Mouse (Mus musculus): ENCODE results near the gene Gpr182. TPM values are rescaled to one million over a fixed set of nuclear protein-coding genes. Genes with fewer than 3 reads are reported as not detected.
A peak's percentile ranks its signal among the peaks of the same experiment; 100 is the strongest.

The Gpr182 gene
- polyA plus RNA-seq, 1 experiment from 2014 or later = 17.3 TPM

GRCm38 (mm10) chr10:127724178-127724577 is 27.4 kb downstream of the Gpr182 start, which contains the start of gene Tac2:
Gene Tac2, plus strand, starts transcription at chr10:127724478.
- 71% methylated on average over 3 of the region's 3 CpGs for WGBS (ENCODE audit: insufficient replicate concordance)
- ATAC-seq = no peak
- TF ChIP-seq CTCF (IDR thresholded peaks at IDR 0.05; ENCODE audit: low read depth) (no peak), EP300 (IDR thresholded peaks at IDR 0.05; ENCODE audit: low read depth) (no peak)
- no peak within 1 kb of the TSS for H3K4me2 ChIP-seq (ENCODE audit: low read depth, low read length)
- no peaks in the 10 kb centered on the region for H3K4me1 ChIP-seq (ENCODE audit: insufficient read depth)
- no peak for DNase-seq
- H3K27ac ChIP-seq (ENCODE audit: low read depth) = no peak within 1 kb of the TSS
- no peaks in the 10 kb centered on the region for H3K36me3 ChIP-seq (replicated peaks; ENCODE audit: insufficient read depth, low read length)
- H3K4me3 ChIP-seq (ENCODE audit: low read depth, low read length) = no peak within 1 kb of the TSS
- no peaks in the 10 kb centered on the region for H3K9me3 ChIP-seq (ENCODE audit: low read length)
- H3K27me3 ChIP-seq (ENCODE audit: insufficient read depth, low read length) = peaks cover 28% of the 10 kb centered on the region
- no peak within 1 kb of the TSS for H3K9ac ChIP-seq (replicated peaks)

- TF ChIP-seq EP300 (IDR thresholded peaks at IDR 0.05; ENCODE audit: low read depth) (no peak), CTCF (IDR thresholded peaks at IDR 0.05; ENCODE audit: low read depth) (no peak)
- no peak overlapping the region for H3K9ac ChIP-seq (replicated peaks)
- H3K36me3 ChIP-seq (replicated peaks; ENCODE audit: insufficient read depth, low read length) = no peaks in the 10 kb centered on the region
- 31% methylated on average over 20 of the region's 20 CpGs for WGBS (ENCODE audit: insufficient replicate concordance)
- ATAC-seq (no peak), DNase-seq (no peak)
- peaks cover 28% of the 10 kb centered on the region for H3K27me3 ChIP-seq (ENCODE audit: insufficient read depth, low read length)
- no peak overlapping the region for H3K4me3 ChIP-seq (ENCODE audit: low read depth, low read length)
- 0 out of 2 replicates have a peak, but pooled peaks cover 4% of the 10 kb centered on the region for H3K4me1 ChIP-seq (ENCODE audit: insufficient read depth)
- H3K4me2 ChIP-seq (ENCODE audit: low read depth, low read length) = no peak overlapping the region
- no peaks in the 10 kb centered on the region for H3K9me3 ChIP-seq (ENCODE audit: low read length)
- H3K27ac ChIP-seq (ENCODE audit: low read depth) = no peak overlapping the region
Observed at GRCm38 (mm10) chr10:127721671-127722418, 29.7 kb downstream of the Gpr182 start.

- Histone ChIP-seq H3K36me3 (replicated peaks; ENCODE audit: insufficient read depth, low read length) (no peaks in the 10 kb centered on the region), H3K9me3 (ENCODE audit: low read length) (no peaks in the 10 kb centered on the region), H3K27ac (ENCODE audit: low read depth) (no peak overlapping the region), H3K4me2 (ENCODE audit: low read depth, low read length) (no peak overlapping the region), H3K4me1 (ENCODE audit: insufficient read depth) (no peaks in the 10 kb centered on the region), H3K4me3 (ENCODE audit: low read depth, low read length) (no peak overlapping the region), H3K9ac (replicated peaks) (no peak overlapping the region), H3K27me3 (ENCODE audit: insufficient read depth, low read length) (no peaks in the 10 kb centered on the region)
- 83% methylated on average over 6 of the region's 6 CpGs for WGBS (ENCODE audit: insufficient replicate concordance)
- ATAC-seq (no peak), DNase-seq (no peak)
- TF ChIP-seq CTCF (IDR thresholded peaks at IDR 0.05; ENCODE audit: low read depth) (no peak), EP300 (IDR thresholded peaks at IDR 0.05; ENCODE audit: low read depth) (no peak)
Observed at GRCm38 (mm10) chr10:127712736-127713135, 38.8 kb downstream of the Gpr182 start.

- no peak for ATAC-seq
- Histone ChIP-seq H3K36me3 (replicated peaks; ENCODE audit: insufficient read depth, low read length) (no peaks in the 10 kb centered on the region), H3K27me3 (ENCODE audit: insufficient read depth, low read length) (no peaks in the 10 kb centered on the region), H3K4me3 (ENCODE audit: low read depth, low read length) (no peak overlapping the region), H3K4me2 (ENCODE audit: low read depth, low read length) (no peak overlapping the region), H3K4me1 (ENCODE audit: insufficient read depth) (no peaks in the 10 kb centered on the region), H3K9me3 (ENCODE audit: low read length) (no peaks in the 10 kb centered on the region), H3K9ac (replicated peaks) (no peak overlapping the region), H3K27ac (ENCODE audit: low read depth) (no peak overlapping the region)
- DNase-seq = no peak
- TF ChIP-seq EP300 (IDR thresholded peaks at IDR 0.05; ENCODE audit: low read depth) (no peak), CTCF (IDR thresholded peaks at IDR 0.05; ENCODE audit: low read depth) (no peak)
- 77% methylated on average over 13 of the region's 13 CpGs for WGBS (ENCODE audit: insufficient replicate concordance)
Observed at GRCm38 (mm10) chr10:127710331-127710730, 41.2 kb downstream of the Gpr182 start.

- Histone ChIP-seq H3K27ac (ENCODE audit: low read depth) (no peak overlapping the region), H3K9ac (replicated peaks) (no peak overlapping the region), H3K4me2 (ENCODE audit: low read depth, low read length) (no peak overlapping the region), H3K4me3 (ENCODE audit: low read depth, low read length) (no peak overlapping the region), H3K9me3 (ENCODE audit: low read length) (no peaks in the 10 kb centered on the region), H3K4me1 (ENCODE audit: insufficient read depth) (no peaks in the 10 kb centered on the region), H3K27me3 (ENCODE audit: insufficient read depth, low read length) (no peaks in the 10 kb centered on the region), H3K36me3 (replicated peaks; ENCODE audit: insufficient read depth, low read length) (no peaks in the 10 kb centered on the region)
- DNase-seq (no peak), ATAC-seq (no peak)
- 74% methylated on average over 3 of the region's 3 CpGs for WGBS (ENCODE audit: insufficient replicate concordance)
- no peak for TF ChIP-seq EP300 (IDR thresholded peaks at IDR 0.05; ENCODE audit: low read depth)
- TF ChIP-seq CTCF (IDR thresholded peaks at IDR 0.05; ENCODE audit: low read depth) = no peak
Observed at GRCm38 (mm10) chr10:127708850-127709370, 42.6 kb downstream of the Gpr182 start.

GRCm38 (mm10) chr10:127707721-127708120 is 43.8 kb downstream of the Gpr182 start:
- Histone ChIP-seq H3K4me3 (ENCODE audit: low read depth, low read length) (no peak overlapping the region), H3K36me3 (replicated peaks; ENCODE audit: insufficient read depth, low read length) (no peaks in the 10 kb centered on the region), H3K4me2 (ENCODE audit: low read depth, low read length) (no peak overlapping the region), H3K27me3 (ENCODE audit: insufficient read depth, low read length) (no peaks in the 10 kb centered on the region), H3K9me3 (ENCODE audit: low read length) (no peaks in the 10 kb centered on the region), H3K9ac (replicated peaks) (no peak overlapping the region), H3K27ac (ENCODE audit: low read depth) (no peak overlapping the region), H3K4me1 (ENCODE audit: insufficient read depth) (no peaks in the 10 kb centered on the region)
- 0 out of 2 replicates have a peak, but pooled peaks have one; percentile 2 for TF ChIP-seq CTCF (IDR thresholded peaks at IDR 0.05; ENCODE audit: low read depth)
- no peak for TF ChIP-seq EP300 (IDR thresholded peaks at IDR 0.05; ENCODE audit: low read depth)
- DNase-seq = no peak
- WGBS (ENCODE audit: insufficient replicate concordance) = 61% methylated on average over 7 of the region's 7 CpGs
- no peak for ATAC-seq
